Comparison of ENCODE assay signal across 8 mouse cellular contexts in genomic region chr13:21223242-21223655, GRCm38 (mm10). TPM values are rescaled to one million over a fixed set of nuclear protein-coding genes. Genes with fewer than 3 reads are reported as not detected.
DNase-seq lines count a peak whose midpoint lies in the region; ATAC-seq and TF ChIP-seq lines count a peak whose summit lies in the region.

No protein-coding gene starts in this region.

- H3K4me3 ChIP-seq in lung, adult 2 months (replicated peaks; ENCODE audit: extremely low read depth, low read depth, low read length): peak overlapping the region; percentile 54
- H3K4me3 ChIP-seq in heart, embryonic 16.5 days (ENCODE audit: low read length): peak overlapping the region; percentile 67
- H3K4me3 ChIP-seq in liver, embryonic 12.5 days: peak overlapping the region; percentile 70

- 9% methylated on average over 10 of the region's 10 CpGs for WGBS in lung, adult 2 months
- 4% methylated on average over 10 of the region's 10 CpGs for WGBS in heart, embryonic 16.5 days
- WGBS in liver, embryonic 12.5 days (ENCODE audit: insufficient replicate concordance): 4% methylated on average over 10 of the region's 10 CpGs

- peaks cover 3% of the 10 kb centered on the region; the same call in 1 of the 2 replicates for H3K4me1 ChIP-seq in lung, adult 2 months (ENCODE audit: control insufficient read depth, insufficient read depth, low read length)
- H3K4me1 ChIP-seq in heart, embryonic 16.5 days (ENCODE audit: control insufficient read depth, insufficient read depth, low read length): peaks cover 8% of the 10 kb centered on the region; the same call in 1 of the 2 replicates
- H3K4me1 ChIP-seq in liver, embryonic 12.5 days: peaks cover 25% of the 10 kb centered on the region

- H3K36me3 ChIP-seq in heart, embryonic 16.5 days (ENCODE audit: control insufficient read depth, insufficient read depth): no peaks in the 10 kb centered on the region
- no peaks in the 10 kb centered on the region for H3K36me3 ChIP-seq in liver, embryonic 12.5 days

- no peak for TF ChIP-seq POLR2A in lung, adult 2 months (IDR thresholded peaks at IDR 0.05; ENCODE audit: borderline replicate concordance, extremely low read depth, low read depth, low read length)

- no peak for TF ChIP-seq CTCF in lung, adult 2 months (IDR thresholded peaks at IDR 0.05; ENCODE audit: insufficient read depth, low read length)

- ATAC-seq in heart, embryonic 16.5 days (replicated peaks; ENCODE audit: extremely low read depth, insufficient read depth, low FRiP score): no peak
- ATAC-seq in liver, embryonic 12.5 days: no peak

- no peak overlapping the region for H3K27ac ChIP-seq in heart, embryonic 16.5 days (ENCODE audit: low read length)
- no peak overlapping the region for H3K27ac ChIP-seq in liver, embryonic 12.5 days

- intact Hi-C loops in left cerebral cortex, postnatal 14 days (cut with DNase I): loop anchor here (5.0 kb wide), 1 partner anchor 34 kb away; no protein-coding TSS in a partner anchor

- DNase-seq in lung, adult 2 months: peak; percentile 4
- DNase-seq in lung, postnatal 25 days (ENCODE audit: low spot score): no peak
- DNase-seq in cerebellum, postnatal 14 days: peak; percentile 21 to 42
- DNase-seq in retina, postnatal 1 day: peak; percentile 45
- DNase-seq in gastrocnemius, adult 8-10 months (ENCODE audit: low spot score in 2 of 2): no peak
- DNase-seq in left cerebral cortex, postnatal 14 days (ENCODE audit: low spot score in 2 of 2): no peak

- H3K27me3 ChIP-seq in heart, embryonic 16.5 days (ENCODE audit: control insufficient read depth, insufficient read depth, low read length): peaks cover 4% of the 10 kb centered on the region; the same call in 1 of the 2 replicates
- H3K27me3 ChIP-seq in liver, embryonic 12.5 days (replicated peaks): peaks cover 16% of the 10 kb centered on the region

- H3K9me3 ChIP-seq in heart, embryonic 16.5 days (replicated peaks; ENCODE audit: control insufficient read depth, low read length): no peaks in the 10 kb centered on the region
- no peaks in the 10 kb centered on the region for H3K9me3 ChIP-seq in liver, embryonic 12.5 days (replicated peaks)

- peak overlapping the region; percentile 66 for H3K9ac ChIP-seq in heart, embryonic 16.5 days (ENCODE audit: low read length)
- H3K9ac ChIP-seq in liver, embryonic 12.5 days: peak overlapping the region; percentile 64

- peak overlapping the region; percentile 89 for H3K4me2 ChIP-seq in heart, embryonic 16.5 days (ENCODE audit: low read depth, low read length)
- peak overlapping the region; percentile 93 for H3K4me2 ChIP-seq in liver, embryonic 12.5 days

RNA-seq across cellular contexts. Expression of gene Trim27, which starts 44.0 kb away (rescaled TPM):
- polyA plus RNA-seq in lung, adult 2 months (2012; rRNA removed): 34.8 and 53.5 TPM in 2 replicates
- polyA plus RNA-seq in heart, embryonic 16.5 days (2015; fragmentation: Nextera tagmentation; extraction: Ambion mirVana): 72.4 and 72.8 TPM in 2 replicates
- polyA plus RNA-seq in liver, embryonic 12.5 days (2016; fragmentation: Nextera tagmentation; extraction: Ambion mirVana): 129 and 132 TPM in 2 replicates
- 10 to 100 TPM; 22.7 to 27.5 (median 25.3) TPM for total RNA-seq in gastrocnemius, adult 8-10 months (2022)
- 10 to 100 TPM; 35.7 to 42.3 TPM for total RNA-seq in left cerebral cortex, postnatal 14 days (2021)

Comparison
In these comparisons a context has a peak if more than half of its experiments do, and no peak if none do; other contexts are left out.
1. DNase-seq: peak in lung, adult 2 months (single experiment), cerebellum, postnatal 14 days (2 of 2) and retina, postnatal 1 day (single experiment); none in lung, postnatal 25 days (single experiment), gastrocnemius, adult 8-10 months (0 of 2) and left cerebral cortex, postnatal 14 days (0 of 2).
2. Peak in every context shown above with its lines, with median percentiles within 50 percentile points of each other: H3K4me3 ChIP-seq.